Mouse (Mus musculus) right cerebral cortex, adult 2 months (tissue): Measurements from ENCODE around the gene Hmx2.

ENCODE experiments used
- DNase-seq, 2 experiments: peaks; one replicate each; pipeline ENCODE4 v3.0.0; 2021 to 2022; ENCODE audit warnings: low spot score in 2 of 2

The Hmx2 gene

GRCm38 (mm10) chr7:131556541-131557271 is 8.1 kb downstream of the Hmx2 start:
- no peak for DNase-seq

- no peak for DNase-seq
These were observed 9.2 kb downstream of the Hmx2 start for GRCm38 (mm10) chr7:131557751-131558150.

GRCm38 (mm10) chr7:131559986-131560696 is 11.6 kb downstream of the Hmx2 start, which contains the start of gene Bub3:
Gene Bub3, plus strand, starts transcription at chr7:131560222.
- DNase-seq, result peak; percentile 94 to 95

GRCm38 (mm10) chr7:131560697-131561042 is 12.1 kb downstream of the Hmx2 start:
- DNase-seq, result no peak

GRCm38 (mm10) chr7:131575246-131575645 is 26.7 kb downstream of the Hmx2 start:
- DNase-seq, result no peak

- DNase-seq, result no peak
These were observed 33.6 kb downstream of the Hmx2 start for GRCm38 (mm10) chr7:131582178-131582577.

GRCm38 (mm10) chr7:131585551-131585950 is 37.0 kb downstream of the Hmx2 start:
- DNase-seq, result no peak

- peak in 1 of 2 experiments; percentile 4 for DNase-seq
These were observed 49.4 kb downstream of the Hmx2 start for GRCm38 (mm10) chr7:131597779-131598482.

- peak; percentile 43 to 49 for DNase-seq
These were observed 49.9 kb downstream of the Hmx2 start for GRCm38 (mm10) chr7:131598483-131598824.

GRCm38 (mm10) chr7:131602106-131602505 is 53.5 kb downstream of the Hmx2 start:
- DNase-seq, result no peak

- no peak for DNase-seq
These were observed 54.6 kb downstream of the Hmx2 start for GRCm38 (mm10) chr7:131603186-131603585.

GRCm38 (mm10) chr7:131604946-131605345 is 56.4 kb downstream of the Hmx2 start:
- DNase-seq, result no peak

- DNase-seq, result no peak
These were observed 56.9 kb downstream of the Hmx2 start for GRCm38 (mm10) chr7:131605481-131605880.
